Mouse (Mus musculus) heart, postnatal 0 days (tissue): ENCODE measurements around the gene Il1r2.

Experiments used
- CTCF ChIP-seq: IDR thresholded peaks from 2 replicates; pipeline ENCODE4 v1.5.1; 2016; ENCODE audit warnings: antibody characterized with exemption, control low read depth, low read depth
- EP300 ChIP-seq: IDR thresholded peaks from 2 replicates; pipeline ENCODE4 v1.6.1; 2016; ENCODE audit warnings: antibody characterized with exemption, low read depth

GRCm38 (mm10) chr1:40116422-40116821 lies 42.5 kb downstream of the Il1r2 start:
- TF ChIP-seq CTCF (peak; percentile 92), EP300 (no peak)
